ENCODE assay signal across 15 mouse cellular contexts in genomic region chr11:4250290-4250689, GRCm38 (mm10). TPM values are rescaled to one million over a fixed set of nuclear protein-coding genes. Genes with fewer than 3 reads are reported as not detected.
"Had no signal": no experiment of that assay in that cellular context is flagged by ENCODE, and none has a peak within 500 bp of the region (broad histone marks: within the 10 kb centered on the region; RNA-seq: fewer than 3 reads in every experiment).

No protein-coding gene starts in this region.

- H3K27me3 ChIP-seq: limb, embryonic 12.5 days; neural tube, embryonic 13.5 days had no signal

- H3K27ac ChIP-seq: kidney, postnatal 0 days; limb, embryonic 12.5 days; midbrain, embryonic 10.5 days; neural tube, embryonic 13.5 days had no signal

- H3K4me1 ChIP-seq: limb, embryonic 12.5 days; neural tube, embryonic 13.5 days had no signal

- H3K4me3 ChIP-seq: limb, embryonic 12.5 days; midbrain, embryonic 10.5 days; neural tube, embryonic 13.5 days had no signal

- H3K4me2 ChIP-seq: limb, embryonic 12.5 days; neural tube, embryonic 13.5 days had no signal

- ATAC-seq: lung, postnatal 0 days; midbrain, embryonic 16.5 days had no signal

- H3K9me3 ChIP-seq: limb, embryonic 12.5 days; midbrain, embryonic 10.5 days; neural tube, embryonic 13.5 days had no signal

- DNase-seq: kidney, adult 11 months; kidney, adult 9 months; kidney, postnatal 36 days; layer of hippocampus, adult 9-11 months; layer of hippocampus, postnatal 36 days; lung, adult 18-20 months; right cerebral cortex, postnatal 14 days; thymus, postnatal 14 days had no signal

- H3K9ac ChIP-seq: limb, embryonic 12.5 days; neural tube, embryonic 13.5 days had no signal

- H3K36me3 ChIP-seq: limb, embryonic 12.5 days; midbrain, embryonic 10.5 days; neural tube, embryonic 13.5 days had no signal

RNA-seq across cellular contexts. Expression of gene Lif, which starts 7.1 kb away (rescaled TPM):
- polyA plus RNA-seq: neural tube, embryonic 13.5 days had no signal

RNA-seq across cellular contexts. Expression of gene Osm, which starts 14.1 kb away (rescaled TPM):
- total RNA-seq: layer of hippocampus, adult 18-20 months; layer of hippocampus, postnatal 36 days had no signal
- polyA plus RNA-seq: limb, embryonic 12.5 days; neural tube, embryonic 13.5 days had no signal
